Mouse (Mus musculus) testis, adult 2 months (tissue): Measurements from ENCODE around the gene Il25. TPM values are rescaled to one million over a fixed set of nuclear protein-coding genes. Genes with fewer than 3 reads are reported as not detected.

Experiments
- H3K27ac ChIP-seq: fragments of 200-500 bp; 2 replicates; pipeline ENCODE4 v1.5.1; 2012; ENCODE audit warnings: low read depth, low read length; ENCODE audit not compliant: control insufficient read depth, insufficient read depth
- H3K27me3 ChIP-seq: fragments of 200-500 bp; 2 replicates; pipeline ENCODE4 v1.6.1; 2012; ENCODE audit warnings: mild to moderate bottlenecking, low read length, moderate library complexity; ENCODE audit not compliant: control insufficient read depth, insufficient read depth
- H3K36me3 ChIP-seq: fragments of 200-500 bp; 2 replicates; pipeline ENCODE4 v1.6.1; 2012; ENCODE audit warnings: mild to moderate bottlenecking, low read length; ENCODE audit not compliant: control insufficient read depth, insufficient read depth
- H3K4me1 ChIP-seq: fragments of 200-500 bp; 2 replicates; pipeline ENCODE4 v1.6.1; 2012; ENCODE audit warnings: low read length; ENCODE audit not compliant: control insufficient read depth, insufficient read depth
- H3K4me3 ChIP-seq: fragments of 200-500 bp; 2 replicates; pipeline ENCODE4 v1.5.1; 2012; ENCODE audit warnings: low read depth, mild to moderate bottlenecking, low read length, moderate library complexity, mixed read lengths; ENCODE audit not compliant: control insufficient read depth
- CTCF ChIP-seq: fragments of 200-500 bp; IDR thresholded peaks from 2 replicates; pipeline ENCODE4 v1.5.1; 2012; ENCODE audit warnings: low read depth, mild to moderate bottlenecking, inconsistent platforms, low read length, moderate library complexity; ENCODE audit not compliant: control insufficient read depth, insufficient read depth, insufficient replicate concordance
- POLR2A ChIP-seq: fragments of 200-500 bp; IDR thresholded peaks from 2 replicates; pipeline ENCODE4 v1.6.1; 2012; ENCODE audit warnings: low read depth, mild to moderate bottlenecking, inconsistent platforms, low read length, moderate library complexity; ENCODE audit not compliant: control insufficient read depth
- polyA plus RNA-seq: library from polyadenylated mRNA; depleted of rRNA; stranded (reverse); fragments of >200 nt; gene quantifications from 2 replicates; pipeline ENCODE4 v1.2.3, GENCODE M21; 2012; rRNA removed

Il25 gene
- polyA plus RNA-seq = not detected in 2 replicates

GRCm38 (mm10) chr14:54932645-54933150 is at the start of gene Il25:
Il25 (plus strand) TSS chr14:54932695.
- Histone ChIP-seq H3K4me1 (no peaks in the 10 kb centered on the region), H3K4me3 (no peak within 1 kb of the TSS), H3K27me3 (no peaks in the 10 kb centered on the region), H3K27ac (no peak within 1 kb of the TSS), H3K36me3 (no peaks in the 10 kb centered on the region)
- TF ChIP-seq CTCF (no peak), POLR2A (no peak)

- Histone ChIP-seq H3K27me3 (no peaks in the 10 kb centered on the region), H3K36me3 (no peaks in the 10 kb centered on the region), H3K4me1 (peaks cover 5% of the 10 kb centered on the region), H3K27ac (peak within 1 kb of the TSS; percentile 87), H3K4me3 (peak within 1 kb of the TSS; percentile 82)
- TF ChIP-seq CTCF = no peak
- peak; percentile 69 for TF ChIP-seq POLR2A
Measured at GRCm38 (mm10) chr14:54883154-54884021, 49.1 kb upstream of the Il25 start, which contains the start of the genes Bcl2l2 and Gm20521. Bcl2l2 (plus strand) TSS chr14:54883377. Gm20521 (plus strand) TSS chr14:54883441.

GRCm38 (mm10) chr14:54884022-54884712 is 48.3 kb upstream of the Il25 start:
- no peaks in the 10 kb centered on the region for H3K27me3 ChIP-seq
- TF ChIP-seq POLR2A (no peak; the same call in 1 of the 2 replicates), CTCF (no peak)
- H3K36me3 ChIP-seq = no peaks in the 10 kb centered on the region
- peak overlapping the region; percentile 87 for H3K27ac ChIP-seq
- peak overlapping the region; percentile 82 for H3K4me3 ChIP-seq
- peaks cover 5% of the 10 kb centered on the region for H3K4me1 ChIP-seq

- TF ChIP-seq CTCF (no peak), POLR2A (0 out of 2 replicates have a peak, but pooled peaks have one; percentile 23)
- Histone ChIP-seq H3K4me3 (no peak overlapping the region), H3K4me1 (peaks cover 5% of the 10 kb centered on the region), H3K36me3 (no peaks in the 10 kb centered on the region), H3K27me3 (no peaks in the 10 kb centered on the region), H3K27ac (peak overlapping the region; percentile 50)
Measured at GRCm38 (mm10) chr14:54885309-54885708, 47.2 kb upstream of the Il25 start.

GRCm38 (mm10) chr14:54892200-54892599 is 40.3 kb upstream of the Il25 start, which contains the start of gene Pabpn1:
Pabpn1 (plus strand) TSS chr14:54892500.
- Histone ChIP-seq H3K27me3 (no peaks in the 10 kb centered on the region), H3K27ac (peak within 1 kb of the TSS; percentile 99), H3K36me3 (peaks cover 3% of the 10 kb centered on the region; the same call in 1 of the 2 replicates), H3K4me3 (peak within 1 kb of the TSS; percentile 99), H3K4me1 (peaks cover 2% of the 10 kb centered on the region)
- TF ChIP-seq CTCF = no peak
- TF ChIP-seq POLR2A = no peak

- Histone ChIP-seq H3K27me3 (no peaks in the 10 kb centered on the region), H3K27ac (peak overlapping the region; percentile 99), H3K4me1 (peaks cover 6% of the 10 kb centered on the region), H3K4me3 (peak overlapping the region; percentile 99), H3K36me3 (peaks cover 5% of the 10 kb centered on the region)
- peak; percentile 97 for TF ChIP-seq POLR2A
- TF ChIP-seq CTCF = 0 out of 2 replicates have a peak, but pooled peaks have one; percentile 26
Measured at GRCm38 (mm10) chr14:54893651-54894181, 38.8 kb upstream of the Il25 start.
